Mouse (Mus musculus): Measurements from ENCODE around the gene Ccdc84.
"Not testable (repeated sequence)": the region's sequence is repeated elsewhere in the genome, so short reads cannot be mapped to it uniquely, and the experiment has no call there.

Gene Ccdc84

DNA sequence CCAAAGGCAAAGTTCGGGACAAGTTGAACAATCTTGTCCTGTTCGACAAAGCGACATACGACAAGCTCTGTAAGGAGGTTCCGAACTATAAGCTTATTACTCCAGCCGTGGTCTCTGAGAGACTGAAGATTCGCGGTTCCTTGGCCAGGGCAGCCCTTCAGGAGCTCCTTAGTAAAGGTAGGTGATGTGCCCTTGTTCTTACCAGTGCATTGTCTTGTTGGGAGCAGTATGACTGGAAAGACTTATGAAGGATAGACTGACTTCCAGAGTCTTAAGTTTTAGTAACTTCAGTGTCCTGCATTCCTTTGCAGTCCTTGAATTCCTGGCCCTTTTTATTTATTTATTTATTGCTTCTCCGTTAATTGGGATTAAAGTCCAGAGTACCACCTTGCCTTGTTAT lies 9.7 kb downstream of the Ccdc84 start:
- DNase-seq (ENCODE audit: low read depth, low spot score) = not testable (repeated sequence)

- no peak for DNase-seq (ENCODE audit: low read depth, low spot score)
Observed at GRCm38 (mm10) chr9:44407752-44408097, 10.6 kb downstream of the Ccdc84 start.

DNA sequence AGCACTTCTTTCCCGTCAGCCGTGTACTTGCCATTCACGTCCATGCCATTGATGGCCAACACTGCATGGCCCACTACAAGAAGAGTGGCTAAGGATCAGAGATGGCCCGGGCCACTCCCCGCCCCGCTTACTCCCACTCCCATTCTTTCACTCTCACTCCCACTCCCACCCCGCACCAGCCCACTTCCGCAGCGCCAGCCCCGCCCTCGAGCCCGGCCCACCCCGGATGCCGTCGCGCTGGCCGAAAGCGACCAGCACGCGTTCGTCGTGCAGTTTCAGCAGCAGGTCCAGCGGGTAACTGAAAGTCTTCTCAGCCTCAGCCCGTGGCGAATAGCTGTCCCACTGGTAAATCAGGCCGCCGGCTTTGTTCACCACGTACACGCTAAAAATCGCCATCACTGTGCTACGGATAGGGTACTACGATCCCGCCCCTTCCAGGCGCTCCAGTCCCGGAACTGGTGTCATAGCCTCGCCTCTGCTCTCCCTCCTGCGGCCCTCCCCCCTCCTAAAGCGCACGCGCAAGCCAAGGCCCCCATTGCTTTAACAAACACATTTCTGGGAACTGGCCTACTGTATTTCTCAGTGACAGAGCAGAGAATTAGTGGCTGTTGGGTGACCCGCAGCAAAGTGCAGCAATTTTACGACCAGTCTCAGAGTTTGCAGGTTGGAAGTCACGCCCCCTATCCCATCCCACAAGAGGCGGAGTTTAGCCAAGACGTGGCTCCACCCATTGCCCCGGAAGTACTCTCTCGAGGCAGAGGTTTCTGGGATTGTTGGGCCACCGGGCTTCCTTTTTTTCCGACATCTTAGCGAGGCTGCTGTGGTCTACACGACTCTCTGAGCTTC lies 11.2 kb downstream of the Ccdc84 start, which contains the start of the genes Rps25 and Trappc4:
Gene Rps25 (plus strand): TSS at position 234 of the 846 bp plus-strand sequence.
Gene Trappc4 (minus strand): TSS at position 695 of the 846 bp plus-strand sequence.
- peak; percentile 95 for DNase-seq (ENCODE audit: low read depth, low spot score)

GRCm38 (mm10) chr9:44405011-44405410 lies 13.4 kb downstream of the Ccdc84 start:
- no peak for DNase-seq (ENCODE audit: low read depth, low spot score)

- DNase-seq (ENCODE audit: low read depth, low spot score) = no peak
Observed at GRCm38 (mm10) chr9:44401081-44401480, 17.3 kb downstream of the Ccdc84 start.

GRCm38 (mm10) chr9:44399795-44400114 lies 18.6 kb downstream of the Ccdc84 start:
- no peak for DNase-seq (ENCODE audit: low read depth, low spot score)

- no peak for DNase-seq (ENCODE audit: low read depth, low spot score)
Observed at GRCm38 (mm10) chr9:44399114-44399794, 19.1 kb downstream of the Ccdc84 start.

DNA sequence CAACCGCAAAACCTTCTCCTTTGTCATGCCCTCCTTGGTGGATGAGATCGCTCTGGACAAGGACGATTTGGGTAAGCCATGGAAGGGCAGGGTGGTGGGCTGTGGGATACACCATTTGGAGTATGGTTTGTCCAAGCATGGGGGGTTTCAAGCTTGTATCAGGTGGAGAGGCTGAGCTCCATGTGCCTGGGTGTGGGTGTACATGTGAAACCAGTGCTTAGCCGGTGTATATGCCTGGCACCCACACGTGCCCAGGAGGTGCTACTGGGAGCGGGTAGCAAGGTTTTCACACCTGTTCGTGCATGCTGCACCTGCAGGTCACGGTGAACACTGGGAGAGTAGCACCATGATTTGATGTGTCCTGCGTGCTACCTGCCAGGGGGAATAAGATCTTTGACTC lies 19.8 kb downstream of the Ccdc84 start:
- no peak for DNase-seq (ENCODE audit: low read depth, low spot score)

DNA sequence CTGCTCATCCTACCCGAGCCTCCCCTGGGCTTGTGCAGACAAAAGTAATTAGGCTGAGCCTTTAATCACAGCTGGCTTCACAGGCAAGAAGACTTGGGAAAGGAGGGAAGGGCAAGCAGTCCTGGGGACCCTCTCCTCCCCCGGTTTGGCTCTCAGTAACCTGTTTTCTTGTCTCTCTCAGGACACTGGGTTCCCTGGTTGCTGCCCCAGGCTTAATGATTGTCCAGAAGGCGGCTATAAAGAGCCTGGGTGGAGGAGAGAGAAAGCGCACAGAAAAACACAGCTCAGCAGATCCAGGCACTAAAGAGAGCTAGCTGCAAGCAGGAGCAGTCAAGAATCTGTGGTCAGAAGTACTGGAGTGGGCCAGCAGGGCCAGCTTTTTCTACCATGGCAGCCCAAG lies 20.3 kb downstream of the Ccdc84 start:
- DNase-seq (ENCODE audit: low read depth, low spot score) = no peak

DNA sequence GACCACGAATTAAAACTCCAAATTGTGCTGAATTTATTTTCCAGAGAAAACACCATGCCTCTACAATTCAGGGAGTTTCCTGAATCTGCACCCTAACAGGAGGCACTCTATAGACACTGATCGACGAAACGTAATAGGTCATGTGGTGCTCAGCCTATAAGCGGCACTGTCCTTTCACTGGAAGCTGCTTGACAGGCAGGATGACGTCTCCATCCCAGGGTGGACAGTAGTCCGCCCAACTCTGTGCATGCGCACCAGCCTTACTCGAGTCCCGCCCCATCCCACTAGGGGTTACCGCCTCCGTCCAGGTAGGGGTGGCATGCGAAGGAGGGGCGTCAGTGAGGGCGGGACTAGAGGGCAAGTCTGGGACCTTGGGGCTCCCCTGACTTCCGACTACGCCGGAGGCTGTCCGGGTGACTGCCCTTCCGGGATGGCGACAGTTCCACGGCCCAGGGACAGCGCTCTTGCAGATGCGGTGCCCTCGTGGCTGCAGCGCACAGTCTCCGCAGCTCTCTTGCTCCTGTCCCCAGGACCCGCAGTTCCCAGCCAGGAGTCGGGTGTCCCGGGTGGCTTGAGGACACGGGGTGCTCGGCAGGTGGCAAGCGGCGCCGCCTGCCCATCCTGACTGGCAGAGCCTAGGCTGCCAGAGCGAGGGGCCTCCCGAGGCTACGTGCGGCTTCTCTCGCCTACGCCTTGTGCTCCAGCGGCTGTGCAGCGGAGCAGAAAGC lies 21.5 kb downstream of the Ccdc84 start, which contains the start of gene Slc37a4:
Gene Slc37a4 (plus strand): TSS at position 169 of the 728 bp plus-strand sequence.
- peak; percentile 86 for DNase-seq (ENCODE audit: low read depth, low spot score)

GRCm38 (mm10) chr9:44391466-44391865 lies 26.9 kb downstream of the Ccdc84 start:
- no peak for DNase-seq (ENCODE audit: low read depth, low spot score)

DNA sequence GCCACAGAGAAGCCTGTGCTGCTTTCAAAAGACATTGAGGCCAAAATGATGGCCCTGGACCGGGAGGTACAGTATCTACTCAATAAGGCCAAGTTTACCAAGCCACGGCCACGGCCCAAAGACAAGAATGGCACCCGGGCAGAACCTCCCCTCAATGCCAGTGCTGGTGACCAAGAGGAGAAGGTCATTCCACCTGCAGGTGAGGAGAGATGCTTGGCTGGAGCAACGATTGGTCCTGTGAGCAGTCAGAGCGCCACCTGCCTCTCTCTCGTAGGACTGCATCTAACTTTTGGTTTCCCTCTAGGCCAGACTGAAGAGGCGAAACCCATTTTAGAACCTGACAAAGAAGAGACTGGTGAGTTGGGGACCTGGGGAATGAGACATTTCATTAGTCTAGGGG lies 29.1 kb downstream of the Ccdc84 start:
- DNase-seq (ENCODE audit: low read depth, low spot score) = no peak

GRCm38 (mm10) chr9:44387221-44387620 lies 31.1 kb downstream of the Ccdc84 start:
- no peak for DNase-seq (ENCODE audit: low read depth, low spot score)

GRCm38 (mm10) chr9:44384596-44384995 lies 33.8 kb downstream of the Ccdc84 start:
- no peak for DNase-seq (ENCODE audit: low read depth, low spot score)

DNA sequence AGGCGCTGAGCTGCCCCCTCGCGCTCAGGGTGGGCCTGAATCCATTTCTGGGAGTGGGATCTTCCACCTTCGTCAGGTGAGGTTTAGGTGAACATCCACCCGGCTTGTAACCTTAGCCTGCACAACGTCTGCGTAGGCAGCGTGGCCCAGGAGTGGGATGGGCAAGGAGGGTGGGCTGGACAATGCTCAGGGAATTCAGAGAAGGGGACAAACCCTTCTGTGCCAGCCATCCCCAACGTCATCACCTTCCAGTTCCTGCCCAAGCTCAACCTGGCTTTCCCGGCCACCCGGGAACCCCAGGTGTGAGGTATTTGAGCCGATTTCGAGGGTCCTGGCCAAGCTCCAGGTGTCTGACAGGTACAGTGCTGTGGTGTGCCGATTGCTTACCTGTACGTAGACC lies 38.5 kb downstream of the Ccdc84 start:
- DNase-seq (ENCODE audit: low read depth, low spot score) = peak; percentile 33

- DNase-seq (ENCODE audit: low read depth, low spot score) = peak; percentile 97
Observed at GRCm38 (mm10) chr9:44379054-44379834, 39.1 kb downstream of the Ccdc84 start, which contains the start of gene Hyou1. Gene Hyou1 (plus strand): TSS chr9:44379490.

DNA sequence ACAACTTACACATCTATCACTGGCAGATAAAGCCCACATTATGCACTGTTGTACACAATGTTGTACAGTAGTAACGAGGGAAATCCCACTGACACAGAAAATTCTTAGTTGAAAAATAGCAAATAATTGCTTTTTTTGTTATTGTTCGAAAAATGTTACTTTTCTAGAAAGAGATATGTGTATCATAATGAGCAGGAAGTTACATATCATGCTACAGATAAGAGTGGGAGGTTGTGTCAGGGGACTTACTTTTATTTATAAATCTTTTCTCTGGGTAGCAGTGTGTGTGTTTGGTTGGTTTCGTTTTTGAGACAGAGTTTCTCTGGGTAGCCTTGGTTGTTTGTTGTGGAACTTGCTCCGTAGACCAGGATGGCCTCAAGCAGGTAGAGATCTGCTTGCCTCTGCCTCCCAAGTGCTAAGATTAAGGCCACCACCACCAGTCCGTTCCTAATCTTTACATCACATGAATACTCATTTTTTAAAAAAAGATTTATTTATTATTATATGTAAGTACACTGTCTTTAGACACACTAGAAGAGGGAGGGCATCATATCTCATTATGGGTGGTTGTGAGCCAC lies 40.1 kb downstream of the Ccdc84 start:
- DNase-seq (ENCODE audit: low read depth, low spot score) = no peak

- not testable (repeated sequence) for DNase-seq (ENCODE audit: low read depth, low spot score)
Observed at GRCm38 (mm10) chr9:44377335-44377734, 41.0 kb downstream of the Ccdc84 start.

DNA sequence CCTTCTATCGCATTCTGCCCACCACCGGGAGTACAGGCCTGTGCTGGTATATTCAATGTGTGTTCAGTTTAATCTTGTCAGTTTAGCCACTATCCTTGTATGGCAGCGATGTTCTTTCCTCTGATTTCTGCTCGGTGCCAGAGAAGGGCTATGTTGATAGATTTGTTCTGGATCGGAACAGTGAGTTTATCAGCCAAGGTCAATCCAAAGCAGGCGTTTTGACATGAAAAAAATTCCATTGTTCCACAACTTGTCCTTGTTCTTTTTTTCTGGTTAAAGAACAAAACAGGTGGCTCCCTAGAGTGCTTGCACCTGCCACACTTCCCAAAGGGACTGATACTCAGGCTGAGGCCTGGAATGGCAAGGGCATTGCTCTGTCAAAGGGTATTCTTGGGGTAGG lies 42.2 kb downstream of the Ccdc84 start:
- no peak for DNase-seq (ENCODE audit: low read depth, low spot score)

GRCm38 (mm10) chr9:44373386-44373785 lies 45.0 kb downstream of the Ccdc84 start:
- no peak for DNase-seq (ENCODE audit: low read depth, low spot score)

DNA sequence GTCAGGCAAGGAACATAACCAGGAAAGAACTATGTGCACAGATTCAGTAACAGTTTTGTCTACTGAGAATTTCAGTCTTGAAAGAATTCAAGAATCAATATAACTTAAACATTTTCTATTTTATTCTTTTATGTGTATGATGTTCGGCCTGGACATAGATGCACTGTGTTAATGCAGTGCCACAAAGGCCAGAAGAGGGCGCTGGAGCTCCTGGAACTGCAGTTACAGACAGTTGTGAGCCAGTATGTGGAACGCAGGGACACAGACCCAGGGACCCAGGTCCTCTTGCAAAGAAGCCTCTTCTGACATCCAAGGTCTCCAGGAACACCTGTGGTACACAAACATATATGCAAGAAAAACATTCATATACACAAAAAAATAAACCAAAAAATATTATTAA lies 53.9 kb downstream of the Ccdc84 start:
- no peak for DNase-seq (ENCODE audit: low read depth, low spot score)

Data from forelimb bud, embryonic 11.5 days (tissue).